Mouse (Mus musculus) right cerebral cortex, postnatal 14 days (tissue): Measurements from ENCODE around the gene Epb41.
A peak's percentile ranks its signal among the peaks of the same experiment; 100 is the strongest.

Experiments
- DNase-seq: peaks from one replicate; pipeline ENCODE4 v3.0.0; 2022

Gene Epb41

GRCm38 (mm10) chr4:132074933-132075769 lies at the start of gene Epb41:
Gene Epb41, minus strand, starts transcription at chr4:132075321.
- DNase-seq, result peak; percentile 87

DNA sequence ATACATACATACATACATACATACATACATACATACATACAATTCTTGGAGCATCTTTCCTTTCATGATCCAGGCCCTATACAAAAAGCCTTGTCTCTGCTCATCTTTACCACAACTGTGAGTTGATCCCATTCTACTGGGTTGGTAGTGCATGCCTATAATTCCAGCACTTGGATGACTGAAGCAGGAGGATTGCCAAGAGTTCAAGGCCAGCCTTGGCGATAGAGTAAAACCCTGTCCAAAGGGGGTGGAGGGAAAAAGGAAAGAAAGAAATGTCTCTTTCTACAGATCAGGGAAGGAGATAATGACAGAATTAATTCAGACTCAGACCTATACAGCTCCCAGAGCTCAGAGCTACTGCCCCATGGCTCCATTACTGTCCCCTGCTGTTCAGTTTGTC lies 48.0 kb upstream of the Epb41 start:
- no peak for DNase-seq

DNA sequence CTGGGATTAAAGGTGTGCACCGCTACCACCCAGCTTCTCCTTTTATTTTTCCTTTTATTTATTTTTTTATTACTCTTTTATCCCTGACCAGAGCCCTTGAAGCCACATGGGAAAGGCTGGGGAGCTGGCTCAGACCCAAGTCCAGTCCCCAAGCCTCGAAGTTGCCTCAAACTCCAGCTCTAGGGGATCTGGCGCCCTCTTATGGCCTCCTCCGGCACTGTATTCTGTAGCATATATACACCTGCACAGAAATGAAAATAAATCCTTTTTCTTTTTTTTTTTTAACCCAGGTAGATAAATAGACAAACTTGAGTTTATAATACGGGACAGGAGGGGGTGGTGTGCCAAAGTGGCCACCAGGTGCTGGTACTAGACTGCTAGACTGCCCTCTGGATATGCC lies 46.6 kb upstream of the Epb41 start:
- no peak for DNase-seq

DNA sequence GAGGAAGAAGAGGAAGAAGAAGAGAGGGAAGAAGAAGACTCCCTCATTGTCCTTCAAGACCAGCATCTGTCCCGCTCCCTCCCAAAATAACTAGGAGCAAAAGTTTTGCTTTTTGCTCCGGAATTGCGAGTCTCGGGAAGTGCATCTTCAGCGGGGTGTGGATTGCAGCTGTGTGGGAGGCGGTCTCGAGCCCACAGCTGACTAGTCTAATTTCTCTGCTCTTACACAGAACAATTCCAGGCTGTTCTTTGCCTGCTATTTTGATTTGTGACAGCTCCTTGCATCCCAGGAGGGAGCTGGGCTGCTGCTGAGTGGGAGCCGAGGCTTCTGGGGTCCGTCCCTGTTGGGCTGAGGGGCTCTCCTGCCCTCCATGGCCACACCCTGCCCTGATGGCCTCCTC lies 44.4 kb upstream of the Epb41 start:
- no peak for DNase-seq

- DNase-seq, result no peak
Observed at GRCm38 (mm10) chr4:132116315-132116714, 41.2 kb upstream of the Epb41 start.

DNA sequence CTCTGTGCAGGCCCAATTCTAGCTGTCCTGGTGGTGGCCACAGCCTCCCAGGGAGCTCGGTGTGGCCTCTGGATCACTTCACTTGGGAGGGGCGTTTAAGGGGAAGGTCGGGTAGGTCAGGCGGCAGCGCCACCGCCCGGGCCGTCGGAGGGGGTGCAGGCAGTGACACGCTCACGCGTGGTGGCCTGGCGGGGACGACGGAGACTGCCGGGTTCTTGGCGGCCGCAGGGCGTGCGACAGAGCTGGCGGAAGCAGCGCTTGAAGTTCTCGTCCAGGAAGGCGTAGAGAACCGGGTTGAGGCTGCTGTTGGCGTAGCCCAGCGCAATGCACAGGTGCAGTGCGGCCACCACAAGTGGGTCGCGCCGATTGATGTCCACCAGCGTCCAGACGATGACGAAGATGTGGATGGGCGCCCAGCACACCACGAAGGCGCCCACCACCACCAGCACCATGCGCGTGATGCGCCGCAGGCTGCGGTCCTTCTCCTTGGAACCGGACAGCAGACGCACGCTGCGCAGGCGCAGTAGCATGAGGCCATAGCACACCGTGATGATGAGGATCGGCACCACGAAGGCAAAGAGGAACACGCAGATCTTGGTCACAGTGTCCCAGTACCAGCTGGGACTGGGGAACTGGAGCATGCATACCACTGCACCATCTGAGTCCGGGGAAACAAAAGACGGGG lies 38.4 kb upstream of the Epb41 start:
- no peak for DNase-seq

DNA sequence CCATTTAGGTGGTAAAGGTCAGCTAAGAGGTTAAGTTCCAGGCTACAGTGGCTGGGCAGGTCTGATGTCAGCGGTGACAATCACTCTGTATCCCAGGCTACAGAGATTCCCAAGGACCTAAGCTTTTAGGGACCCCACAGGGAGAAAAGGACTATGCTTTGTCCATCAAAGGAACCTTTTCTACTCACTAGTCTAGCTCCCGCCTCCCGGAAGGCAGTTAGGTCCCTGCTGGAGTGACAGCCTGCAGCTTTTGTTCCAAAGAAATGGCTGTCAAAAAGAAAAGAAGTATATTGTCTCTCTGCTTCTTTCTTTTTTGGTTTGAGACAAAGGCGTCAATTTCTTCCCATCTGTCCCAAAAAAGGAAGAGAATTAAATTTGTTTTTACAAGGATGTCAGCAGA lies 36.1 kb upstream of the Epb41 start:
- no peak for DNase-seq

DNA sequence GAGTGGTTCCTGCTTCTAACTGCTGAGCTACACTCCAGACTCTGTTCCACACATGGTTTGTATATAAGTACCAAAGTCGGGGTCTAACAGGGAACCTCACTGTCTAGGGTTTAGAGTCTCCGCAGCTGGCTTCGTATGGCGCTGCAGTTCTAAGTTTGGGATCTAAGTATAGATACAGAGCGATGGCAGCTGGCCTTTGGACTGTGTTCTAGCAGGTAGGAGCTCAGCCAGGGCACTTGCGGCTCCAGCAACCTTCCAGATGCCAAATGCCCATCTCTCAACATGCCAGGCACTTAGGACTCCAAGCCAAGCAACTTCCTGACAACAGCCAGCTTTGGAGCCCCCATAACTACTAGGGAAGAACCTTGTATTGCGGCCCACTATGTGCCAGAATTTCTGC lies 33.1 kb upstream of the Epb41 start:
- no peak for DNase-seq

DNA sequence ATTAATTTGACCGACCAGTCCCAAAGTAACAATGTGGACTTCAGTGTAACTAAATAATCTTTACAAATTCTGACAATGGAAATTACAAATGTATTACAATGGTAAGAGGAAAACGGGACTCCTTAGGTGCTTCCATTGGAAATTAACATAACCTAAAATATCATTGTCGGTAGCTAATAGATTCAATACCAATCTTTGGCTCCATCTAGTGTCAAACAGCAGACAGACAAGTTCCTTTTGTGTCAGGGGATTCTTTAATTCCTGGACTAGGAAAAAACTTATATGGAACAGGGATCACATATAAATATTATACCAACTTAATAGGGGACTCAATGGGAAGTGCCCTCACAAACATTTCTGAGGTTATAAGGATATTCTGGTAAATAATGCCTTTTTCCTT lies 26.0 kb upstream of the Epb41 start:
- DNase-seq, result no peak

GRCm38 (mm10) chr4:132099548-132099947 lies 24.4 kb upstream of the Epb41 start:
- no peak for DNase-seq

GRCm38 (mm10) chr4:132095043-132095442 lies 19.9 kb upstream of the Epb41 start:
- no peak for DNase-seq

DNA sequence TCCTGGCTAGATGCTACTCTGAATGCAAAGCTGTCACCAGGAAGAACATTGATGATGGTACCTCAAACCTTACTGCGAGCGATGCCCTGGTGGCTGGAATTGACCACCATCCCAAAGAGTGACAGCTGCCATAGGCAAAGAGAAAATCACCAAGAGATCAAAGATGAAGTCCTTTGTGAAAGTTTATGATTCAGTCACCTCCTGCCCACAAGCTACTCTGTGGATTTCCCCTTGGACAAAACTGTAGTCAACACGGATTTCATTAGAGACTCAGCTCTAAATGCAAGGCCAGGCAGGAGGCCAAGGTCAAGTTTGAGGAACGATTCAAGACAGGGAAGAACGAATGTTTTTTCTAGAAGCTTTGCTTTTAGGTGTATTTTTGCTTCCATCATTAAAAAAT lies 18.8 kb upstream of the Epb41 start:
- no peak for DNase-seq

DNA sequence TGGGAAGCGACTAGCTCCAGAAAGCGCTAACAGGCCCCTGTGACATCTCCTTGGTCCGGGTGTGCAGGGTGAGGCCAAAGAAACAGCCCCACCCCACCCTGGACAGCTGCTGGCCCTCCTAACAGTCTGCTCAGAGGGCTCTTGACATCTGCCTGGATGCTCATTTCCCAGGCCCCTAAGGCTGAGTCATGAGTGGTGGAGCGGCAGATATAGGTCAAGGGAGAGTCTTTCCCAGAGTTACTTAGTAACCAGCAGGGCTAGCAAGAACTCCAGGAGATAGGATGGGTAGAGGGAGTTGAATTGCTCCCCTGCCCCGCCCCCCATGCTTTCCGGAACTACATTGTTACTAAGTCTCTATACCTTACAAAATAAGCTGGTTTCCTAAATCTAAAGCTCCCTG lies 18.0 kb upstream of the Epb41 start:
- no peak for DNase-seq

DNA sequence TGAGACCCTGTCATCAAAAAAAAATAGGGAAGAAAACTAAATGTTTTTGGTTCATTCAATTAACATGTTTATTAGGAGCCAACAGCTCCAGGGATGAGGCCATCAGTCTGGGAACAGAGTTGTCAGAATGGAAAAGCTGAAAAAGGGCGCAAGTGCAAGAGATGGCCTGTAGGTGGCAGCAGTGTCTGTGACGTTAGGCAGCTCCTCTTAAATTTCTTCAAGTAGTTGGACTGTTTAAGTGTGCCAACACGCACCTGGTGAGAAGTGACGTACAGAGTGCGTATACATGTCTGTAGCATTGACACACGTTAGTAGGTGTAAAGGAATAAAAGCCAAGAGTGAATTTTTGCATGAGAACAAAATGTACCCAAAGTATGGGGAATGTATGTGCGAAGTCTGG lies 13.8 kb upstream of the Epb41 start:
- peak; percentile 58 for DNase-seq

DNA sequence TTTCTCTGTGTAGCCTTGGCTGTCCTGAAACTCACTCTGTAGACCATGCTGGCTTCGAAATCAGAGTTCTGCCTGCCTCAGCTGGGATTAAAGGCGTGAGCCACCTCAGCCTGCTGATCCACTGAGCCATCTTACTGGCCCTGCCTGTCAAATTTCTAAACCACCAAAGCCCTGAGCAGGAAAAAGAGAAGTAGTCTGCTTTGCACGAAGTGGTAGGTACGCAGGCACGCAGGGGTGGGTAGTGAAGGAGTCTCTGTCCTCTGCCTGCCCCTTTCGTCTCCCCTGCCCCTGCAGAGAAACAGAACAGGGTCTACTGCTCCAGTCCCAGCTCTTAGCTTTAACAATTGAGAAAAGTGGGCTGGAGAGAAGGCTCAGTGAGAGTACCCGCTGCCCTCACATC lies 10.0 kb upstream of the Epb41 start:
- DNase-seq, result no peak

- no peak for DNase-seq
Observed at GRCm38 (mm10) chr4:132080492-132080983, 5.4 kb upstream of the Epb41 start.

DNA sequence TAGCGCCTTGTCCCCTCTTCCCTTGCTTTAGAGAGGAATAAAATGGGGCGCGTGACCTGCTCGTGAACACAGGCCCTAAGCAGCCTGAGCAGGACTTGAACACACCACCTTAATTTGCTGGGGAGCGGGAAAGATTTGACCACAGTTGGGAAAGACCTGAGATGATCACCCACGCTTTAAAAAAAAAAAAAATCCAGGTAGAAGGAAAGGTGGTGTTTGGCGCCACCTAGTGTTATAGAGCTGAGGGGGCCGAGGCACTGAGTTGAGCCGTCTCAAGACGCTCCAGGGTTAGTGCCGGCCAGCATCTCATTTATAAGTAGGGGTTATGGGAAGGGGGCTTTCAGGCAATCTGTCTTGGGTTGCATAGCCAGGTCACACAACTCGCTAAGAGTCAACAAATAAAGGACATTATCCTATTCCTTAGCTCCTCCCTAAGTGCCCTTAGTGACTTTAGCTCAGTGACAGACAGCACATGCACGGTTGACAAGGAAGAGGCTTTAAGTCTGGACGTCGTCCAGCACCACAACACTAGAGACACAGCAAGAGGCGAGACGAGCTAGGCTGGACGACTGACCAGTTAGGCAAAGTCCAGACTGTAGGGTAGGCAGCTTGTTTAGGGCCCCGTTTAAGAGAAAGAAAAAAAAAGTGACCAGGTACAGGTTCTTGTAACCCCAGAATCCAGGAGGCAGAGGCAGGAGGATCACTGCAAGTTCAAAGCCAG lies 4.6 kb upstream of the Epb41 start:
- peak; percentile 75 for DNase-seq

GRCm38 (mm10) chr4:132078296-132078714 lies 3.2 kb upstream of the Epb41 start:
- no peak for DNase-seq

DNA sequence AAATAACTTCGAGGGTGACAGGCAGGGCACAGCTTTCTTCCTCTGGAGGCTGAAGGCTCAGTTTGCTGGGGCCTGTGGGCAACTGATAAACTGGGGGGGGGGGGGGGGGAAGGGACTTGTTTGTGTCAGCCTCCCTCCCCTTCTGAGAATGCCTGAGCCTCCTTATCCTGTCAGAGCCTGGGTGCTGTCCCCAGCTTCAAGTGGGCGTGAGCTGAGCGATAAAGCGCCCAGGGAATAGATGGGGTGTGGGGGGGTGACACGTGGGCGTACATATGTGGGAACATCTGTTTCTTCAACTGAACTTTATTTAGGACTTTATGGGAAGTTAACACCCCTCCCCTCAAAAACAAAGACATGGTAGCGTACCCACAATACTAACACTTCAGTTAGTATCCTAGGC lies 2.3 kb upstream of the Epb41 start:
- no peak for DNase-seq

DNA sequence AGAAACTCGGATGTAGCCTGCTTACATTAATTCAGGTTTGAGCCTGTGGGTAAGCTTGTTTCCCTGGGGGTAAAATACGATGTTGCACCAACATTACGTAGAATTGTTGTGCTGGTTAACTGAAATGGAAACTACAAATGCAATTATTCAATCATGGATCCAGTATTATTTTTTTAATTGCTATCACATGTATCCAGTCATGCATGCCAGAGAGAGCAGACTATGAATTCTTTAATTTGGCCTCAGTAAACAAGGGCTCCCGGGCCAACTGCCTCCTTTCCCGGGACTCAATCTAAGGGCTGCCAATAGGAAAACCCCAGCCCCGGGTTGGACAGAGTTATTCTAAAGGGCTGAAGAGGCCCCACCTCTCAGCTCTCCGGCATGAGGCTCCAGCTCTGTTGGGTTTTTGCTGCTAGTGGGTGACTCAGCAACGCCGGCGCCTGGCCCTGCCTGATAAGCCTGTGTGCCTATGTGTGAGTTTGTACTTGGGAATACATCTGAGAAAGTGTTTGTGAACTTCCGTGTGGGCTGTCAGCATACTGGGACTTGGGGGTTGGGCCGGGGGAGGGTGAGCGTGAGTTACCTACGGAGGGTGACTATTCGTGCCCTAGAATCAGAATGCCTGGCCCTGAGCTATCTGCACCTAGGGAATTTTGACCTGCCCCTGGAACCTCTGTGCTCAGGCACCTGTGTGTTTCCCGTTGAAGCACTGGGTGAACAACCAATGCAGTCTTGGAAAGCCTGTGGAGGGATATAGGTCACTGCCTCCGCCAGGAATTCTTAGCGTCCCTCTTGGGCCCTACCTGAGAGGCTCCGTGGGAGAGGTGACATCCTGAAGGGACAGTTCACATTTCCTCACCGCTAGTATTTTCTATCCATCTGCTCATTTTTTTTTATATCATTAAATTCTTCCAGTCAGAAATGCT lies 1.6 kb upstream of the Epb41 start:
- DNase-seq, result no peak

DNA sequence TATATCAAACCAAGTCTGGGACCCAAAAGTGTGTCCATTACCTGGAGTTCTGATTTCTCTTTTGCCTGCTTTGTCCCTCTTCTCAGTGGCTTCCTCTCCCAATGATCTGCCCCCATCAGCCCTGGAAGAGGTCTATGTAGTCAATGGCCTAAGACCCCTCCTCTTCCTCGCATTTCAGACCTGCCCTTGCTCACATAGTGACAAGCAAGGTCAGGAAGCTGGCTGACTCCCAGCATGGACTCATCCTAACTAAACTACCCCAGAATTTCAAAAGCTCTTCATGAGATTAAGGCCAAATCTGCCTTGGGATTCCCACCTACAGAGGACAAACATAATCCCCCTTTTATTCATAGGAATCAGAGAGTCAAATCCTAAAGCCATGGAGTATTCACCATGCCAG lies 675 bp upstream of the Epb41 start:
- no peak for DNase-seq
